Mouse (Mus musculus): ENCODE results near the gene Tmem229a. TPM values are rescaled to one million over a fixed set of nuclear protein-coding genes. Genes with fewer than 3 reads are reported as not detected.

Tmem229a gene
- polyA plus RNA-seq, 1 experiment, result not detected

GRCm38 (mm10) chr6:24905101-24905500 is 51.0 kb downstream of the Tmem229a start:
- TF ChIP-seq CTCF (IDR thresholded peaks at IDR 0.05; ENCODE audit: borderline replicate concordance, insufficient read depth, low read length) (no peak), POLR2A (IDR thresholded peaks at IDR 0.05; ENCODE audit: low read depth, low read length) (no peak)

More at GRCm38 (mm10) chr6:24905101-24905500, 51.0 kb downstream of the Tmem229a start:
- no peaks in the 10 kb centered on the region for H3K4me1 ChIP-seq (ENCODE audit: control insufficient read depth, insufficient read depth, low read length)
- no peak overlapping the region for H3K27ac ChIP-seq (ENCODE audit: insufficient read depth, low read length)
- no peak overlapping the region for H3K4me3 ChIP-seq (ENCODE audit: insufficient read depth, low read length)

Other genes with a start within 250 kb of the Tmem229a start
- not detected in 2 replicates for gene Hyal6, start 223.1 kb downstream of the Tmem229a start, polyA plus RNA-seq (2011; ENCODE audit: insufficient read length, low read depth, missing spikeins)
- gene Hyal4, start 208.0 kb downstream of the Tmem229a start, polyA plus RNA-seq (2011; ENCODE audit: insufficient read length, low read depth, missing spikeins), result not detected in 2 replicates
- not detected in 2 replicates for gene Spam1, start 165.1 kb downstream of the Tmem229a start, polyA plus RNA-seq (2011; ENCODE audit: insufficient read length, low read depth, missing spikeins)
- gene Hyal5, start 98.3 kb downstream of the Tmem229a start, polyA plus RNA-seq (2011; ENCODE audit: insufficient read length, low read depth, missing spikeins), result not detected in 2 replicates

Measured in embryonic fibroblast, embryonic 13.5 days (primary cell).